Mouse (Mus musculus) left cerebral cortex, postnatal 36 days (tissue): ENCODE measurements around the gene Cdk6. TPM values are rescaled to one million over a fixed set of nuclear protein-coding genes. Genes with fewer than 3 reads are reported as not detected.

ENCODE experiments used
- total RNA-seq, 2 experiments: library from RNA; stranded (reverse); gene quantifications; 2 replicates each; pipeline ENCODE4 v1.2.3; 2021

Cdk6 gene
- total RNA-seq, 2 experiments from 2014 or later = 2.1 to 4.0 TPM

Other genes with a start within 250 kb of the Cdk6 start
- gene Fam133b, start 202.3 kb downstream of the Cdk6 start, total RNA-seq = 10 to 100 TPM; 36.0 to 42.5 TPM
- gene 1700109H08Rik, start 230.1 kb downstream of the Cdk6 start, total RNA-seq = 1 to 10 TPM; 2.0 to 5.8 TPM